Mouse (Mus musculus): ENCODE results near the gene Olfr64. TPM values are rescaled to one million over a fixed set of nuclear protein-coding genes. Genes with fewer than 3 reads are reported as not detected.
A peak's percentile ranks its signal among the peaks of the same experiment; 100 is the strongest.

Gene Olfr64
- polyA plus RNA-seq (2014; fragmentation: Nextera tagmentation; extraction: Ambion mirVana): not detected in 2 replicates

DNA sequence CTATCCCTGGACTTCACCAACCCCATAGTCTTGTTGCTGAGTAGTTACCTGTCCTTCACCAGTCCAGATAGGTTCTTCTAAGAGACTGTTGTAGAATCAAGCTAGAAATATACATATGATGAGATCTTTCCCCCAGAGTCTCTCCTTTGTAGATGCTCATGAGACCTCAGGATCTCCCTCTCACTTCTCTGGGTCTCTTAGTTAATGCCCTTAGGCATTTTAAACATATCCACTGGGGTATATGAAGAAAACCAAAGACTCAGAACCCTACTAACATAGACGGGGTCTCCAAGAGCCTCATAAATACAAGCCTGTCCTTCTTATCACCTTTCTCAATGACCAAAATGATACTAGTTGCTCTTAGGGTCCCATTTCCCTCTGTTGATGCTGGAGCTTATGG, at the start of gene Olfr64:
Gene Olfr64 (minus strand): TSS at position 101 of the 400 bp plus-strand sequence.
- no peak within 1 kb of the TSS for H3K9ac ChIP-seq (ENCODE audit: low read length)
- no peak within 1 kb of the TSS for H3K4me3 ChIP-seq (ENCODE audit: low read depth, low read length)
- no peaks in the 10 kb centered on the region for H3K9me3 ChIP-seq (ENCODE audit: control insufficient read depth, low read length)
- H3K27ac ChIP-seq (ENCODE audit: low read depth, low read length): no peak within 1 kb of the TSS
- DNase-seq (ENCODE audit: low spot score, missing footprints): no peak
- no peaks in the 10 kb centered on the region for H3K4me1 ChIP-seq (ENCODE audit: control insufficient read depth, insufficient read depth, low read length)
- H3K36me3 ChIP-seq (ENCODE audit: control insufficient read depth, insufficient read depth, low read length): no peaks in the 10 kb centered on the region
- H3K27me3 ChIP-seq (ENCODE audit: control insufficient read depth, insufficient read depth, low read length): no peaks in the 10 kb centered on the region
- WGBS: 67% methylated on average over 1 of the region's 1 CpGs
- no peak within 1 kb of the TSS for H3K4me2 ChIP-seq
- ATAC-seq (ENCODE audit: low FRiP score): no peak

DNA sequence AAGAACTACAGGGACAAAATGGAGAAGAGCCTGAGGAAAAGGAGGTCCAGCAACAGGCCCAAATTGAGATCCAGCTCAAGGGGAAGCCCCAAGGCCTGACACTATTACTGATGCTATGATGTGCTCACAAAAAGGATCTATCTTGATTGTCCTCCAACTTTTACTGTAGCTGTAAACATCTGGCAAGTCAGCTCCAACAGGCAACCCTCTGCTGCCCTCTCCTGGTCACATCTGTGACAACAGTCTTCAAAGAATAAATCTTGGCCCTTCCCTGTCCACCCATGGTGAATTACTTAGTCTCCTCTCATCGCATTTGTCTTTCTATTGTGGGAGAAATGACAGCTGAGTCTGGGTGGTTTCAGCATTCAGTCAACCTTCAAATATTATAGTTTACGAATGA, 48.4 kb upstream of the Olfr64 start:
- H3K4me3 ChIP-seq (ENCODE audit: low read depth, low read length): no peak overlapping the region

DNA sequence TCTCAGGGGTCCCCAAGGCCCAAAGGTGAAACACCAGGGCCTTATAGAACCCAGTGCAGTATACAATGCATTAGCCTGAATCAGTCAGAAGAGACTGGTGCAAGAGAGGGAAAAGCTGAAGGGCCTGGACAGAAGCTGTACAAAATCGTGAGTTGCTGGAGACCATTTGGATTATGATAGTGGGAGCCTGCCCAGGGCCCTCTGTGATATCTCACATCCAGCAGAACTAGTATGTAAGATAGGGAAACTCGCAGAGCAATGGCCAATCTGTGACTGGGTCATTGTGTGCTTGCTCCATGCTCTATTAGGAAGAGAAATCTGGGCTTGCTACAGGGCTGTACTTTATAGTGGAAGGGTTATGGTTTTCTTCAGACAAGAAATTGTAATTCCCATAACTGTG, 40.0 kb upstream of the Olfr64 start, which contains the start of gene Olfr632:
Gene Olfr632 (plus strand): TSS at position 84 of the 400 bp plus-strand sequence.
- Histone ChIP-seq H3K4me3 (ENCODE audit: low read depth, low read length) (no peak within 1 kb of the TSS), H3K27ac (ENCODE audit: low read depth, low read length) (no peak within 1 kb of the TSS), H3K9ac (ENCODE audit: low read length) (no peak within 1 kb of the TSS), H3K9me3 (ENCODE audit: control insufficient read depth, low read length) (no peaks in the 10 kb centered on the region), H3K4me1 (ENCODE audit: control insufficient read depth, insufficient read depth, low read length) (no peaks in the 10 kb centered on the region), H3K27me3 (ENCODE audit: control insufficient read depth, insufficient read depth, low read length) (no peaks in the 10 kb centered on the region), H3K36me3 (ENCODE audit: control insufficient read depth, insufficient read depth, low read length) (no peaks in the 10 kb centered on the region), H3K4me2 (no peak within 1 kb of the TSS)
- 82% methylated on average over 2 of the region's 2 CpGs for WGBS
- ATAC-seq (ENCODE audit: low FRiP score) (no peak), DNase-seq (ENCODE audit: low spot score, missing footprints) (no peak)

More for the DNA sequence above, 48.4 kb upstream of the Olfr64 start:
- no peaks in the 10 kb centered on the region for H3K36me3 ChIP-seq (ENCODE audit: control insufficient read depth, insufficient read depth, low read length)
- ATAC-seq (ENCODE audit: low FRiP score) (no peak), DNase-seq (ENCODE audit: low spot score, missing footprints) (peak; percentile 90)
- H3K27me3 ChIP-seq (ENCODE audit: control insufficient read depth, insufficient read depth, low read length): no peaks in the 10 kb centered on the region
- WGBS: 39% methylated on average over 2 of the region's 2 CpGs
- H3K4me2 ChIP-seq: no peak overlapping the region
- H3K27ac ChIP-seq (ENCODE audit: low read depth, low read length): no peak overlapping the region
- no peak overlapping the region for H3K9ac ChIP-seq (ENCODE audit: low read length)
- H3K4me1 ChIP-seq (ENCODE audit: control insufficient read depth, insufficient read depth, low read length): no peaks in the 10 kb centered on the region
- no peaks in the 10 kb centered on the region for H3K9me3 ChIP-seq (ENCODE audit: control insufficient read depth, low read length)

DNA sequence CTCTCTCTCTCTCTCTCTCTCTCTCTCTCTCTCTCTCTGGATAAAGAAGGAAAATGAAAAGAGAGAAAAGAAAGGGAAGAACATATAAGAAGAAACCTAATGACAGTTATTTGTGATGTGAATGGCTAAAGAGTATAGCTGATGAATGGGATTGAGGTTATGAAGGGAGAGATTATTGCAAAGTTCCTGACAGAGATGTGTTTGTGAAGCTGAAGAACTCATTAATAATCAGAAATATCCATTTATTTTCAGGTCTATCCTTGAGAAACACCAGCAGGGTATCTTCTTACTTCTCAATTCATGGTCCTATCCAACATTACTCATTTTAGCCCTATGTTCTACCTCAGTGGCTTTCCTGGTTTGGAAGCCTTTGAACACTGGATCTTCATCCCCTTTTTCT, 34.2 kb upstream of the Olfr64 start, which contains the start of gene Olfr631:
Gene Olfr631 (plus strand): TSS at position 301 of the 400 bp plus-strand sequence.
- Histone ChIP-seq H3K4me3 (ENCODE audit: low read depth, low read length) (no peak within 1 kb of the TSS), H3K27me3 (ENCODE audit: control insufficient read depth, insufficient read depth, low read length) (no peaks in the 10 kb centered on the region), H3K27ac (ENCODE audit: low read depth, low read length) (no peak within 1 kb of the TSS), H3K36me3 (ENCODE audit: control insufficient read depth, insufficient read depth, low read length) (no peaks in the 10 kb centered on the region), H3K4me1 (ENCODE audit: control insufficient read depth, insufficient read depth, low read length) (no peaks in the 10 kb centered on the region), H3K9ac (ENCODE audit: low read length) (no peak within 1 kb of the TSS), H3K4me2 (no peak within 1 kb of the TSS), H3K9me3 (ENCODE audit: control insufficient read depth, low read length) (no peaks in the 10 kb centered on the region)
- ATAC-seq (ENCODE audit: low FRiP score) (no peak), DNase-seq (ENCODE audit: low spot score, missing footprints) (no peak)

DNA sequence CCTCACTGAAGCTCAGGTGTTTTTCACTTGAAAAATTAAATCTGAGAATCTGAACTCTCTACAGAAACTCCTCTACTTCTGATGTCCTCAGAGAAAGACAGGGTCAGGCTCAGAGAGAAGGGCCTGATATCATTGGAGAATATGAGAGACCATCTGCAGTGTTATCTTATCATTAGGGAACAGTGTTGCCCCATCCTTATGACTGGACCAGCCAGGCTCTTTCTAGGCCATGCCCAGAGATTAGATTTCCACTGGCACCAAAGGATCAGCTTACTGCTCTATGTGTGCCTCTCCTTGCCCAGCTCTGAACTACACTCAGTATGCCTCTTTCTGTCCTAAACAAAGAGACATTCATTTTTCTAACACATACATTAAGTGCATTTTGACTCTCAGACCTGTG, 21.1 kb upstream of the Olfr64 start:
- Histone ChIP-seq H3K36me3 (ENCODE audit: control insufficient read depth, insufficient read depth, low read length) (no peaks in the 10 kb centered on the region), H3K4me2 (no peak overlapping the region), H3K9me3 (ENCODE audit: control insufficient read depth, low read length) (no peaks in the 10 kb centered on the region), H3K9ac (ENCODE audit: low read length) (no peak overlapping the region), H3K27ac (ENCODE audit: low read depth, low read length) (no peak overlapping the region), H3K4me1 (ENCODE audit: control insufficient read depth, insufficient read depth, low read length) (no peaks in the 10 kb centered on the region), H3K27me3 (ENCODE audit: control insufficient read depth, insufficient read depth, low read length) (no peaks in the 10 kb centered on the region), H3K4me3 (ENCODE audit: low read depth, low read length) (no peak overlapping the region)
- no peak for ATAC-seq (ENCODE audit: low FRiP score)
- DNase-seq (ENCODE audit: low spot score, missing footprints): no peak

DNA sequence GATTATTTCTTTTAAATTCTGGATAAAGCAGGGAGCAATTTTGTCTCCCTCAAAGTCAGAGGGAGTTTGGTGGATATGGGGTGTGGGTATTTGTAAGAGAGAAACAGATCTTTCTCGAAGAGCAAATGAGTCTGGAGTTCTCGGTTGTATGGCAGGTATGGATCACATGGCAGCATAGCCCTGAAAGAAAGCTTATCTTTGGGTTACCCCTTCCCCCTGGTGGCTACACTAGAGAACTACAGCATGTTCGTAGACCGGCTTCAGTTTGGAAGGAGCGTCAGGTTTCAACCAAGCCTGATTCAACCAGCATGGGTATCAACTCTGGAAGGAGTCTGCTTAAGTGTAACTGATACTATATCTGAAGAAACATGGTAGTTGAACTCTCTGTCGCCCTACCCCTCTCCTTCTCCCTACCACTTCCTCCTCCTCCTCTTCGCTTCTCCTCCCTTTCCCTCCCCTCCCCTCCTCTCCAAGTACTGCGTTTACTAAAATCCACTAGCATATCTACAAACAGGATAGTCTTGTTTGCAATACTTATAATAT, 18.8 kb upstream of the Olfr64 start:
- Histone ChIP-seq H3K27me3 (ENCODE audit: control insufficient read depth, insufficient read depth, low read length) (no peaks in the 10 kb centered on the region), H3K4me3 (ENCODE audit: low read depth, low read length) (no peak overlapping the region), H3K4me2 (no peak overlapping the region), H3K9me3 (ENCODE audit: control insufficient read depth, low read length) (no peaks in the 10 kb centered on the region), H3K9ac (ENCODE audit: low read length) (no peak overlapping the region), H3K36me3 (ENCODE audit: control insufficient read depth, insufficient read depth, low read length) (no peaks in the 10 kb centered on the region), H3K4me1 (ENCODE audit: control insufficient read depth, insufficient read depth, low read length) (no peaks in the 10 kb centered on the region), H3K27ac (ENCODE audit: low read depth, low read length) (no peak overlapping the region)
- no peak for DNase-seq (ENCODE audit: low spot score, missing footprints)
- peak; percentile 33; the same call in 1 of the 2 replicates for ATAC-seq (ENCODE audit: low FRiP score)
- 46% methylated on average over 8 of the region's 8 CpGs for WGBS

DNA sequence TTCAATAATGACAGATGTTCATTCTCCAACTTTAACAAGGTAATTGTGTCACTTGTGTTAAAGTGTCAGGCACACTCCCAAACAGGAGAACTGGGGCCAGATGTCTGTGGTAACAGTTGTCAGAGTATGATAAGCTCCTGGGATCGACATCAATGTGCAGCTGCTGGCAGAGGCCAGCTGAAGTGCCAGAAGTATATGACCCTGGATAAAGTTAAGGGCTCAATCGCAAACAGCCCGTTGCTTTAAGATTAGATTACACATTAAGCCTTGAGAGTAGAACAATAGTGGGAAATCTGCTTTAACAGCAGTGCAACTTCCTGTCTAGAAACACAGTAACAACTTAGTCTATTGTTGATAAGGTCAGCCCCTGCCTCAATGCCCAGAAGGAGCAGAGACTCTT, 15.8 kb upstream of the Olfr64 start:
- 44% methylated on average over 3 of the region's 3 CpGs for WGBS
- Histone ChIP-seq H3K4me1 (ENCODE audit: control insufficient read depth, insufficient read depth, low read length) (no peaks in the 10 kb centered on the region), H3K9me3 (ENCODE audit: control insufficient read depth, low read length) (no peaks in the 10 kb centered on the region), H3K4me2 (no peak overlapping the region), H3K4me3 (ENCODE audit: low read depth, low read length) (no peak overlapping the region), H3K9ac (ENCODE audit: low read length) (no peak overlapping the region), H3K36me3 (ENCODE audit: control insufficient read depth, insufficient read depth, low read length) (no peaks in the 10 kb centered on the region), H3K27ac (ENCODE audit: low read depth, low read length) (no peak overlapping the region), H3K27me3 (ENCODE audit: control insufficient read depth, insufficient read depth, low read length) (no peaks in the 10 kb centered on the region)
- ATAC-seq (ENCODE audit: low FRiP score) (no peak), DNase-seq (ENCODE audit: low spot score, missing footprints) (no peak)

DNA sequence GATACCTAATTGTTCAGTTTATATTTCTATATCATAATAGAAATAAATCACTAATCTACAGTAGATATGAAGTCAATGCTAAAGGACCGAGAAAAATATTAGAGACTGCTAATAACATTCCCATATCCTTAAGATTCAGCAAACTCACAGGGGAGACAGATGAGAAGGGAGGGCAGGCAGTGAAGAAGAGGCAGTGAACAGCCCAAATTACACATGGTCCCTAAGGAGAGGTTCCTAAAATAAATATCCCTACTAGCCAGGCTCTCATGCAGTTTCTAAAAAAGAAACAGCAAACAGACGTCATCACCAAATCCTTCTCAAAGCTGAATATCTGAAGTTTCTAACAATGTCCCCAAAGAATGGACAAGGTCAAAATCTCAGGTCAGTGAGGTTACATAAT, 8.9 kb upstream of the Olfr64 start, which contains the start of gene Olfr65:
Gene Olfr65 (plus strand): TSS at position 301 of the 400 bp plus-strand sequence.
- no peak for ATAC-seq (ENCODE audit: low FRiP score)
- H3K36me3 ChIP-seq (ENCODE audit: control insufficient read depth, insufficient read depth, low read length): no peaks in the 10 kb centered on the region
- WGBS: 89% methylated on average over 2 of the region's 2 CpGs
- H3K27ac ChIP-seq (ENCODE audit: low read depth, low read length): no peak within 1 kb of the TSS
- no peak for DNase-seq (ENCODE audit: low spot score, missing footprints)
- no peak within 1 kb of the TSS for H3K4me2 ChIP-seq
- H3K27me3 ChIP-seq (ENCODE audit: control insufficient read depth, insufficient read depth, low read length): no peaks in the 10 kb centered on the region
- H3K4me3 ChIP-seq (ENCODE audit: low read depth, low read length): no peak within 1 kb of the TSS
- H3K9me3 ChIP-seq (ENCODE audit: control insufficient read depth, low read length): no peaks in the 10 kb centered on the region
- no peak within 1 kb of the TSS for H3K9ac ChIP-seq (ENCODE audit: low read length)
- no peaks in the 10 kb centered on the region for H3K4me1 ChIP-seq (ENCODE audit: control insufficient read depth, insufficient read depth, low read length)

DNA sequence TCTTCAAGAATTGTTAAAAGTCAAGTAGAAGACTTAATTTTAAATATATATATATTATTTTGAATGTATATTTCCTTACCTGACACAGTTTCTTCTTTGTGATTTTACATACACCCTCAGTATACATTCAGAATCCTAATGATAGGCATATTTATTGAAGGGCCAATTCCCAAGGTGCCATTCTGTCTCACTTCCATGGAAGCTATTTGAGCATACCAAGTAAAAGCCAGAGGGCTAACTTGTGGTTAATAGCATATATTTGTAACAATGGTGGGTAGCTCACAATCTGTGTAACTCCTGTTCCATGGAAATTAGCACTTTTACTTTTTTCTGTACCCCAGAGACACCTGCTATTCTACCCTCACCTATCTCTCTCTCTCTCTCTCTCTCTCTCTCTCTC, 8.1 kb downstream of the Olfr64 start, which contains the start of gene Olfr66:
Gene Olfr66 (minus strand): TSS at position 101 of the 400 bp plus-strand sequence.
- H3K27ac ChIP-seq (ENCODE audit: low read depth, low read length): no peak within 1 kb of the TSS
- no peaks in the 10 kb centered on the region for H3K4me1 ChIP-seq (ENCODE audit: control insufficient read depth, insufficient read depth, low read length)

More for the DNA sequence above, 8.1 kb downstream of the Olfr64 start, which contains the start of gene Olfr66:
- ATAC-seq (ENCODE audit: low FRiP score) (no peak), DNase-seq (ENCODE audit: low spot score, missing footprints) (no peak)
- no peak within 1 kb of the TSS for H3K9ac ChIP-seq (ENCODE audit: low read length)
- no peaks in the 10 kb centered on the region for H3K36me3 ChIP-seq (ENCODE audit: control insufficient read depth, insufficient read depth, low read length)
- no peaks in the 10 kb centered on the region for H3K9me3 ChIP-seq (ENCODE audit: control insufficient read depth, low read length)
- no peaks in the 10 kb centered on the region for H3K27me3 ChIP-seq (ENCODE audit: control insufficient read depth, insufficient read depth, low read length)
- no peak within 1 kb of the TSS for H3K4me3 ChIP-seq (ENCODE audit: low read depth, low read length)
- no peak within 1 kb of the TSS for H3K4me2 ChIP-seq

Measured in midbrain, embryonic 11.5 days (tissue).